Mouse (Mus musculus): ENCODE data around the gene Phf7.

Gene Phf7

DNA sequence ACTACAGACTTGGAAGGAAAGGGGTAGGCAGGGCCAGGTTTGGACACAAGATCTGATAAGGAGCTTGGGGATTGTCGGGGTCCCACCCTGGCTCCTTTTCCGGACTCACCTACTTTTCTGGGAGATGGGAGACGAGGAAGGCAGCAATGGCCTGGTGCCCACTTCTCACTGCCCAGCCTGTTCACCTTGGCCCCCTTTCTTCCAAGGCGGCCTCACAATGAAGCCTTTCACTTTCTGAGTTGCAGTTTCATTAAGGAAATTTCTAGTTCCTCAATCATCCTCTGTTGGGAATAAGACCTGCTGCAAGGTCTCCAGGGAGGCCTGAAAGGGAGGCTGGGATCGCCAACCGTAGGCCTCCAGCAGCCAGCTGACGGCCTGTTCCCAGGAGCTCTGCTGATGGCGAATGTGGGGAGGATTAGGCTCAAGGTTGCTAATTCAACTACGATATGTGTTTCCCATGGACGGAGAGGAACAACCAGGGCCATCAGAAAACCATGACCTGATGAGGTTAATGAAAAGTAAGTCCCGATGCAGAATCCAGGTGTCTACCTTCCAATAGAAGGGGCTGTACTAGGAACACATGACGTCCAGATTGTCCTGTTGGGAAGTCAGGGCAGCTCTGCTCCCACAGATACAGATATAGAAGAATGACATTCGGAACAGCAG lies 18.6 kb downstream of the Phf7 start:
- no peak for DNase-seq

- DNase-seq, result no peak
These were observed 20.7 kb downstream of the Phf7 start for GRCm38 (mm10) chr14:31230442-31230841.

DNA sequence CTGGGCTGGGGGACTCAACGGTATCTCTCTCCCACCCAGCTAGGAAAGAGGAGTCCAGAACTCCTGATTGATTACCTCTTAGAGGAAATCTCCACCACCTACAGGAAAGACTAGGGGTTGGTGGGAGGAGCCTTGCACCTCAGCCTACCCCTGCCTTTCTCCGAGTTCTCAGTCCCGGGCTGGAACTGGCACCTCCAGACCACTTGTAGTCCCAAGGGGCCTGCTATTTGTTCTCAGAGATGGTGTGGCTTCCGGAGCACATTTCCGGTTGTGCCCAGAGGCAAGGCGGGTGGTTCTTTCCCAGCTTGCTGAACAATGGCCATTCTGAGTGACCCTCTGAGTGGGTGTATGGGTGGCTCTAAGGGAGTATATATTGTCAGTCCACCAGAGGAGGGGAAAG lies 22.9 kb downstream of the Phf7 start:
- DNase-seq, result peak in 1 of 2 experiments; percentile 2

GRCm38 (mm10) chr14:31226978-31227377 lies 24.1 kb downstream of the Phf7 start:
- DNase-seq, result peak in 1 of 2 experiments; percentile 2

GRCm38 (mm10) chr14:31217666-31218065 lies 33.5 kb downstream of the Phf7 start, which contains the start of gene Sema3g:
Gene Sema3g, plus strand, starts transcription at chr14:31217860.
- DNase-seq, result no peak

DNA sequence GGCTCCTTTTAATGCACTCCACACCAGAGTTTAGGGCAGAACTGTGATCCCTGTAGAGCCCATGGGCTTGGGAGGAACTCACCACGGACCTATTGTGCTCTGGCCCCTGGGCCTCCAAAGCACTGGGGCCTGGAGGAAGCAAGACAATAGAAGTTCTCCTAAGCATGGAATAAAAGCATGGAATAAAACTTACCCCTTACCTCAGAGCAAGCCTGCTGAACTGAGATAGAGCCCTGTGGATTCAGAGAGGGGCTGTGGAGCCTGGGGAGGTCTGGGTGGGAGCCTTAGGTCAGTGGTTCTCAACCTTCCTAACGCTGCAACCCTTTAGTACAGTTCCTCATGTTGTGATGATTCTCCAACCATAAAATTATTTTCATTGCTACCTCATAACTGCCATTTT lies 34.3 kb downstream of the Phf7 start, which contains the start of gene Nisch:
Nisch (minus strand) TSS at position 101 of the 400 bp plus-strand sequence.
- DNase-seq, result no peak

- peak; percentile 67 to 68 for DNase-seq
These were observed 35.7 kb downstream of the Phf7 start for GRCm38 (mm10) chr14:31215157-31216002.

GRCm38 (mm10) chr14:31214684-31215083 lies 36.4 kb downstream of the Phf7 start:
- DNase-seq, result no peak

- no peak for DNase-seq
These were observed 37.2 kb downstream of the Phf7 start for GRCm38 (mm10) chr14:31213868-31214267.

DNA sequence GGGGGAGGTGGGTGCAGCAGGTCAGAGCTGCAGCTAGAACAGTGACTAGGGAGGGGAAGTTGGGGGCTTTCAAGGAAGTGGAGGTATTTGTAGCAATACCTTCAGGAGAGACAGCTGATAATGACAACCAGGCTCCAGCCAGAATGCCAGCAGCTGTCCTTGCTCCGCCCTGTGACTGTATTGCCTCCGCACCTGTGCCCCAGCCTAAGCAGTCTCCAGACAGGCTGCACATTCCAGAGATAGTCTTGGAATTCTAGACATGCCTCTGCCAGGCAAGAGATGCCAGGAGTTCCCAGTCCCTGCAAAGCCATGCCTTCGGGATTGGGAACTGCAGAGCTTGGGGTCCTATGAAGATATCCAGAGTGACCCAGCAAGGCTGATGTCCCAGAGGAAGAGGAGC lies 38.6 kb downstream of the Phf7 start:
- no peak for DNase-seq

GRCm38 (mm10) chr14:31211854-31212253 lies 39.3 kb downstream of the Phf7 start:
- no peak for DNase-seq

DNA sequence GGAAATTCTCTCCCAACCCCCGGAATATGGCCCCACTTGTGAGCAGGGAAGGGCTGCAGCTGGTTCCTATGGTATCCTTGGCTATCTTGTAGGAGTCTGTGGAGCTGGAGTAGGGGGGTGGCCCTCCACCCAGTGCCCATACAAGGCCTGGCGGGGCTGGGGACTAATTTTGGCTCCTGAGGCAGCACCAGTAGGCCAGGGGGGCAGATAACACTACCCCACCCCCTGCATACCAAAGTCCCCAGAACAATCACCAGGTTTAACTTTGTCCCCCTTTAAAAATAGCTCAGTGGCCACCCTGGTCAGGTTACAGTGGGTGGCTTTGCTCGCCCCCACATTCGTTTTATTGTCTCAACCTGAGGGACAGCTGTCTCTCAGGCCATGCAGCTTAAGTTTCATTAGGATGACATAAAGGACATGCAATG lies 42.0 kb downstream of the Phf7 start:
- no peak for DNase-seq

- no peak for DNase-seq
These were observed 43.0 kb downstream of the Phf7 start, which contains the start of gene Tnnc1 for GRCm38 (mm10) chr14:31208084-31208483. Gene Tnnc1, plus strand, starts transcription at chr14:31208312.

DNA sequence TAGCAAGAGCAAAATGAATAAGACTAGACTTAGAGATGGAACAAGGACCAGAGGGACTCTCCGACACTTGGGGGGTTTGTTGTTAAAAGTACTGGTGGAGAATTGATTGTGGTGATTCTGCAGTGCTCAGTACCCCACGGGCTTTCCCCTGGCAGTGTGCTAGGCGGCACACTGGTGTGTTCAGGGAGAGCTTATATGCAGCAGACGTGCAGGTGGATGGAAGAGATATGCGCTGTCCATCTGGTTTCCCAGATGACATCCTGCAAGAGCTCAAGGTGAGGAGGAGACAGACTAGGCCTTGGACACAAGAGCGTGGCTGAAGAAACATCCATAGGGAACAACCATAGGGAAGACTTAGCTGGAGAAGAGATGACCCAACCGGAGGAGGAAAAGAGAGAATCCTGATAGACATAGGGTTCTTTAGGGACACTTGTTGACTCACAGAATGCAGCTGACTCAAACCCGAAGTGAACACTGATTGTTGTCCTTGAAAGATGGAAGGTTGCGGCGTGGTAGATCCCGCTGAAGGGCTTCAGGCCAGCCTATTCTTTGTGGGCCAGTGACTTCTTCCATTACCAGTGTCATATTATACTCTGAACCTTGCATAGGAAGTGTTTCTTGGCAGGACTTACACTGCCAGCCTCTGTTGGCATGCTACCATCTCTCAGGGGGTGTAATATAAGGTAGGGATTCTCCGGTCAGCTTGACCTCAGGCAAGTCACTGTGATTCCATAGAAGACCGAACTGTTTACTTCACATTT lies 43.9 kb downstream of the Phf7 start:
- no peak for DNase-seq

GRCm38 (mm10) chr14:31206472-31206981 lies 44.6 kb downstream of the Phf7 start:
- peak; percentile 96 to 97 for DNase-seq

- DNase-seq, result peak; percentile 15 to 63
These were observed 45.3 kb downstream of the Phf7 start for GRCm38 (mm10) chr14:31205562-31206467.

DNA sequence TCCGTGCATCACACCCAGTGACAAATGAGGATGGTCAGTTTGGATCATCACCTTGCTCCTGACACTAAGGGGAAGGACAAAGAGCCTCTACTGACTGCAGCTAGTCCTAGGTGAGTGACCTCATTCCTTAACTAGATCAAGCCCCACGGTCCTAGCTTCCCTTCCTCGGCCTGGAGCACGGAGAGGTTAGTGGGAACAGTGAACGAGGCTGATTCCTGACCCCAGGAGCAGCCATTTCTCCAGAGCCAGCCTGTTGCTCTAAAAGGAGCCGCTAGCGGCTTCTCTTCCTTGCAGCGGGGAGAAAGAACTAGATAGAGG lies 45.9 kb downstream of the Phf7 start:
- DNase-seq, result no peak

DNA sequence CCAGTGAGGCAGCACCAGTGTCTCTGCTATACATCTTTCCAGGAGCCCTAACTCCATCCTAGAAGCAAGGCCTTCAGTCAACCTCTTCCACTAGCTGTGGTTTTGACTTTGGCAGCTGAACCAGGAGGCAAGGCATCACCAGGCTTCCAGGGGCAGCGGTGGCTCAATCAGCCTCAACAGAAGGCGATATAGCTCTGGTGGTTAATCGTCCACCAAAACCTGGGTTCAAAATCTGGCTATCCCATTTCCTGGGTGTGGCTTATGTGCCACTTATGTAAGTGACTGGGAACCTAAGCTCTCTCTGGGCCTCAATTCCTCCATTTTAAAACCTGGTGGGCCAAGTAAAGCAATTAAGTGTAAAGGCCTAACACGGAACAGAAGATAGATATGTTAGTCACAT lies 46.3 kb downstream of the Phf7 start:
- DNase-seq, result no peak

- DNase-seq, result no peak
These were observed 51.1 kb downstream of the Phf7 start for GRCm38 (mm10) chr14:31200038-31200437.

DNA sequence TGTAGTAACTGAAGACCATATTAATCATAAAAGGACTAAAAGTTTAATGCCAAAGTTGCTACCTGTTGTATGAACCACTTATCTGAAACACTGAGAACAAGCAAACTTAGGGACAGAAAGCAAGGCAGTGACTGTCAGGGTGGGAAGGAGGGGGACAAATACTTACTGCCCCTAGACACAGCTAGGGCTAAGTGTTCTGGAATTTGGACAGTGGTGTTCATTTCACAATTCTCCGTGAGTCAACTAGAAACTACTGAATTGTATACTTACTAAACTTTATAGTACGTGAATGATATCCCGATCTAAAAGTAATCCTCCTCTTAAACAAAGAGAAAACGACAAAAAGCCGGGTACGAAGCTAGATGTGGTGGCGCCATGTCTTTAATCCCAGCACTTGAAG lies 51.5 kb downstream of the Phf7 start:
- DNase-seq, result no peak

DNA sequence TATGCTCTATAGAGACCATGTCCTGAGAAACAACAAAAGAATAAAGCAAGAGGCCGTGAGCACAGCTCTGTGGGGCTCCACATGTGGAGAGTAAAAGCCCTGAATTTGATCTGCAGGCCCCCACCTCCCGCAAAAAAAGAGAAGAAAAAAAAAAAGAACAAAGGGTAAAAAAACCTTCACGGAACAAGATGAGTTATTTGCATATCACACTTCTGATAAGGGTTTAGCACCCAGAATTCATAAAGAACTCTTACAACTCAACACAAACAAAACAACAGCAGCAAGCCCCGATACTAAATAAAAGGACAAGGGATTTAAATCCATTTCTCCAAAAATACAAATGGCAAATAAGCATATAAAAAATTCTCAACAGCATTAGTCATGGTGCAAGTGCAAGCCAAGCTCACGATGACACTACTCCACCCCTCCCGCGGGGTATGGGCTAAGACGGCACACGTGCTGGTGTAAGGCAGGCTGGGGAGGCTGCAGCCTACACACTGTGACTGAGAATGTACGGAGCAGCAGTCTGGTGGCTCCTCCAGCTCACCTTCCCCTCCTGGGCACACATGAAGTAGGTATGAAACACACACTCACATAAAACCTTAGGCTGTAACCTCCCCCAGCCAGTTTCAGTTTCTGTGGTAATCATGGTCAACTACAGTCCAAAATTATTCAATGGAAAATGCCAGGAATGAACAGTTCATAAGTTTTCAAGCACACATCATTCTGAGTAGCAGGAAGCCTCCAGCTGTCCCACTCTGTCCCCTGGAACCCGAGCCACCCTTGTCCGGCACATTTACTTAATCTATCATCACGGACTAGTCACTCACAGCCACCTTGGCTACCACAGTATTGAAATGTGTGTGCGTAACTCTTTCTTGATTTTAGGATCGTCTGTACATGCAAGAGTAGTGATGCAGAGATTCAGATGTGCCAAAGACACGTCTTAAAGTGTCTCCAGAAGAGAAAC lies 53.3 kb downstream of the Phf7 start:
- DNase-seq, result no peak

Measured in thymus, postnatal 36 days (tissue).